Mouse (Mus musculus): ENCODE data around the gene Lbh. TPM values are rescaled to one million over a fixed set of nuclear protein-coding genes. Genes with fewer than 3 reads are reported as not detected.

Lbh gene
- polyA plus RNA-seq, 1 experiment from 2014 or later = 4.5 TPM

DNA sequence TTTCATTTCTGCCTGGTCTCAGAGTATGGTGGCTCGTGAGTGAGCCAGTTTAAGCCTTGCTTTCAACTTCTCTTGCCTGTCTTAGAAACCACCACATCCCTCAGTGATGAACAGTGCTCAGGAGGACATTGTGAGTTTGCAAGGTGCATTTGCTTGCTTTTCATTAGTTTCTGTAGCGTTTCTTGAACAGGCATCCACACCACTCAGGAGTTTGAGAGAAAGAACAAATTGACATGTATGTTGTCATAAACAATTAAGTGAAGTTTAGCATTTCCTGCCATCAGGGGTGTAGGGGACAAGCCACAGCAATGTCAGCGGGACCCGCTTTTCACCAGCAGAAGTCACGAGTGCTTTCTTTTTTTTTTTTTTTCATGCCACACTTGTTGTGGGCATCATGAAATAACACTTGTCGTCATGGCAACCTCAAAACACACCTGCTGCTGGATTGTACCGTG is 31.2 kb downstream of the Lbh start:
- WGBS = 77% methylated on average over 7 of the region's 7 CpGs
- Histone ChIP-seq H3K4me2 (no peak overlapping the region), H3K9ac (no peak overlapping the region), H3K27me3 (no peaks in the 10 kb centered on the region), H3K27ac (no peak overlapping the region), H3K9me3 (no peaks in the 10 kb centered on the region), H3K36me3 (replicated peaks) (no peaks in the 10 kb centered on the region), H3K4me3 (replicated peaks) (no peak overlapping the region), H3K4me1 (peaks cover 3% of the 10 kb centered on the region; the same call in 1 of the 2 replicates)
- ATAC-seq (ENCODE audit: low FRiP score) = no peak

- peaks cover 3% of the 10 kb centered on the region; the same call in 1 of the 2 replicates for H3K4me1 ChIP-seq
- no peak overlapping the region for H3K4me2 ChIP-seq
- no peak overlapping the region for H3K4me3 ChIP-seq (replicated peaks)
- H3K9ac ChIP-seq = no peak overlapping the region
- no peaks in the 10 kb centered on the region for H3K9me3 ChIP-seq
- ATAC-seq (ENCODE audit: low FRiP score) = no peak
- no peaks in the 10 kb centered on the region for H3K36me3 ChIP-seq (replicated peaks)
- H3K27ac ChIP-seq = no peak overlapping the region
- no peaks in the 10 kb centered on the region for H3K27me3 ChIP-seq
- WGBS = 90% methylated on average over 6 of the region's 6 CpGs
These were observed 33.2 kb downstream of the Lbh start for GRCm38 (mm10) chr17:72951331-72951730.

DNA sequence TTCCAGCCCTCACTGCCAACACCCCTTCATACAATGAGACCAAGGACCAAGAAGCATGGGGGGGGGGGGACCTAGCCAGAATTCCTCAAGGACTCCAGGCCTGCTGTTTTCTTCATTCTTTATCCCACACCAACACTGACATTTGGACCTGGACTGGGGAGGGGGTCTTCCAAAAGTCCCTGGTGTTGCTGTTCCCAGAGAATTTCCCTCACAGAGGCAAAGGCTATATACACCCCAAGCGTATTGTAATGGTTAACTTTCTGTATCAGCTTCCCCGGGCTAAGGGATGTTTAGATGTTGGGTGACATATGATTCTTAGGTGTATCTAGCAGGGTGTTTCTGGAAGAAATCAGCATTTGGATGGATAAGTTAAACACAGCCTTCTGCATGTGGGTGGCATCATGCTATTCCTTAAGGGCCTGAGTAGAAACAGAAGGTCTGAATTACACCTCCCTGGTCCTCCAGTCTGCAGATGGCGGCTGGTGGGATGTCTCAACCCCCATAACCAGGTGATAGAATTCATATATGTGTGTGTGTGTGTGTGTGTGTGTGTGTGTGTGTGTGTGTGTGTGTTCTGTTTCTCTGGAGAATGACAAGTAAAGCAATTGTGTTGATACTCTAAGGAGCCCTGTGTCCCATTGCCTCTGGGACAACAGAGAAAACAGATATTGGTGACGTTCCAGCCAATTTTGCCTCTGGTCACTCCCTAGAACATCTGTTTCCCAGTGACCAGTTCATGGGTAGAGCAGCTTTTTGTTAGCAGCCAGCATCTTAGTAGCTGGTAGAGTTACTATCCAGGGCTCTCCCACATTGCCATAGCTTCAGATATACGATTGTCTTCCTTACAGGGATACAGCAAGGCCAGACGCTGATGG is 35.9 kb downstream of the Lbh start:
- Histone ChIP-seq H3K9me3 (no peaks in the 10 kb centered on the region), H3K27me3 (no peaks in the 10 kb centered on the region), H3K27ac (no peak overlapping the region), H3K36me3 (replicated peaks) (no peaks in the 10 kb centered on the region), H3K9ac (no peak overlapping the region), H3K4me3 (replicated peaks) (no peak overlapping the region), H3K4me1 (peaks cover 3% of the 10 kb centered on the region; the same call in 1 of the 2 replicates), H3K4me2 (no peak overlapping the region)
- 88% methylated on average over 6 of the region's 6 CpGs for WGBS
- ATAC-seq (ENCODE audit: low FRiP score) = no peak

DNA sequence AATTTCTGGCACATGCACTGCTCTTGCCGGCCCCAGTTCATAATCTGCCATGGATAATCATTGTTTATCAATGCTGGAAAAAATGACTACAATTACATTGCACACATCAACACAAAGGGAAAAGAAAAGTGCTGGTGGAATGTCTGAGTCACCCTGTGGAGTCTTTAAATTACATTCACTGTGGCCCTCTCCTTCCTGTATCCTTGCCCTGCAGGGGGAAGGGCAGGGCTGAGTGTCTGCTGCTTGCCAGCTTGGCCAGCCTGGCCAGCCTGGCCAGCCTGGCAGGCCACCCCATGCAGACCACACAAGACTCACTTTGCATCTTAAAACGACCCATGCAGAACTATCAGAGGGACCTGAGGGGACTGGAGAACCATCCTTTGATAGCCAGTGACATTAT is 37.4 kb downstream of the Lbh start:
- no peak for ATAC-seq (ENCODE audit: low FRiP score)
- no peak overlapping the region for H3K4me2 ChIP-seq
- WGBS = 41% methylated on average over 2 of the region's 2 CpGs
- H3K9ac ChIP-seq = no peak overlapping the region
- H3K4me3 ChIP-seq (replicated peaks) = no peak overlapping the region
- H3K4me1 ChIP-seq = peaks cover 3% of the 10 kb centered on the region; the same call in 1 of the 2 replicates
- H3K27me3 ChIP-seq = no peaks in the 10 kb centered on the region
- no peaks in the 10 kb centered on the region for H3K9me3 ChIP-seq
- no peak overlapping the region for H3K27ac ChIP-seq
- no peaks in the 10 kb centered on the region for H3K36me3 ChIP-seq (replicated peaks)

- H3K9ac ChIP-seq = no peak overlapping the region
- no peak for ATAC-seq (ENCODE audit: low FRiP score)
- H3K36me3 ChIP-seq (replicated peaks) = no peaks in the 10 kb centered on the region
- 89% methylated on average over 6 of the region's 6 CpGs for WGBS
- no peaks in the 10 kb centered on the region for H3K9me3 ChIP-seq
- no peak overlapping the region for H3K27ac ChIP-seq
- H3K4me1 ChIP-seq = peaks cover 3% of the 10 kb centered on the region; the same call in 1 of the 2 replicates
- H3K4me3 ChIP-seq (replicated peaks) = no peak overlapping the region
- no peaks in the 10 kb centered on the region for H3K27me3 ChIP-seq
- H3K4me2 ChIP-seq = no peak overlapping the region
These were observed 38.9 kb downstream of the Lbh start for GRCm38 (mm10) chr17:72957016-72957415.

DNA sequence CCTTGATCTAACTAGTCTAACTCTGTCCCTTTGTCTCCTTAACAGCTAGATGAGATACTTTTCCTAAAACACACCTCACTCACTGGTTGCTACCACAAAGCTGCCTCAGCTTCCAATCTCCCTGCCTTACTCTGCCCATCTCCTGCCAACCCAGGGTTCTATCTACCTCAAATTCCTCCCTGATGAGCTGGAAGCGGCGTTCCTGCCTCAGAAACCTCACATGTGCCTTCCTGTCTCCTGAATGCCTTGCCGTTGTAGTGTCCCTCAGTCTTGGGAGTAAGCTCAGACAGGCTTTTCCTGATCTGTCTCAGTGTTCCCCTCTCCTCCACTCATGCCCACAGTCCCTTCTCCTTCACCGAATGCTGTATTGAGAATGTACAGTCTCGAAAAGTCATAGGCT is 40.8 kb downstream of the Lbh start:
- no peak overlapping the region for H3K4me2 ChIP-seq
- ATAC-seq (ENCODE audit: low FRiP score) = no peak
- H3K36me3 ChIP-seq (replicated peaks) = no peaks in the 10 kb centered on the region
- no peak overlapping the region for H3K27ac ChIP-seq
- no peaks in the 10 kb centered on the region for H3K9me3 ChIP-seq
- WGBS = 88% methylated on average over 5 of the region's 5 CpGs
- no peaks in the 10 kb centered on the region for H3K4me1 ChIP-seq
- no peaks in the 10 kb centered on the region for H3K27me3 ChIP-seq
- H3K4me3 ChIP-seq (replicated peaks) = no peak overlapping the region
- H3K9ac ChIP-seq = no peak overlapping the region

- Histone ChIP-seq H3K4me3 (replicated peaks) (no peak overlapping the region), H3K27me3 (no peaks in the 10 kb centered on the region), H3K4me2 (no peak overlapping the region), H3K36me3 (replicated peaks) (no peaks in the 10 kb centered on the region), H3K27ac (no peak overlapping the region), H3K9me3 (no peaks in the 10 kb centered on the region), H3K9ac (no peak overlapping the region), H3K4me1 (no peaks in the 10 kb centered on the region)
- 82% methylated on average over 5 of the region's 5 CpGs for WGBS
- no peak for ATAC-seq (ENCODE audit: low FRiP score)
These were observed 41.5 kb downstream of the Lbh start for GRCm38 (mm10) chr17:72959497-72960039.

- ATAC-seq (ENCODE audit: low FRiP score) = no peak
- Histone ChIP-seq H3K9me3 (no peaks in the 10 kb centered on the region), H3K27me3 (no peaks in the 10 kb centered on the region), H3K9ac (no peak overlapping the region), H3K27ac (no peak overlapping the region), H3K4me3 (replicated peaks) (no peak overlapping the region), H3K36me3 (replicated peaks) (no peaks in the 10 kb centered on the region), H3K4me2 (no peak overlapping the region), H3K4me1 (no peaks in the 10 kb centered on the region)
- WGBS = 91% methylated on average over 4 of the region's 4 CpGs
These were observed 42.1 kb downstream of the Lbh start for GRCm38 (mm10) chr17:72960243-72960642.

- H3K9ac ChIP-seq = no peak overlapping the region
- H3K4me1 ChIP-seq = no peaks in the 10 kb centered on the region
- 94% methylated on average over 2 of the region's 2 CpGs for WGBS
- H3K27me3 ChIP-seq = no peaks in the 10 kb centered on the region
- H3K36me3 ChIP-seq (replicated peaks) = no peaks in the 10 kb centered on the region
- no peak overlapping the region for H3K27ac ChIP-seq
- H3K4me2 ChIP-seq = no peak overlapping the region
- no peak for ATAC-seq (ENCODE audit: low FRiP score)
- no peaks in the 10 kb centered on the region for H3K9me3 ChIP-seq
- no peak overlapping the region for H3K4me3 ChIP-seq (replicated peaks)
These were observed 42.8 kb downstream of the Lbh start for GRCm38 (mm10) chr17:72960873-72961272.

DNA sequence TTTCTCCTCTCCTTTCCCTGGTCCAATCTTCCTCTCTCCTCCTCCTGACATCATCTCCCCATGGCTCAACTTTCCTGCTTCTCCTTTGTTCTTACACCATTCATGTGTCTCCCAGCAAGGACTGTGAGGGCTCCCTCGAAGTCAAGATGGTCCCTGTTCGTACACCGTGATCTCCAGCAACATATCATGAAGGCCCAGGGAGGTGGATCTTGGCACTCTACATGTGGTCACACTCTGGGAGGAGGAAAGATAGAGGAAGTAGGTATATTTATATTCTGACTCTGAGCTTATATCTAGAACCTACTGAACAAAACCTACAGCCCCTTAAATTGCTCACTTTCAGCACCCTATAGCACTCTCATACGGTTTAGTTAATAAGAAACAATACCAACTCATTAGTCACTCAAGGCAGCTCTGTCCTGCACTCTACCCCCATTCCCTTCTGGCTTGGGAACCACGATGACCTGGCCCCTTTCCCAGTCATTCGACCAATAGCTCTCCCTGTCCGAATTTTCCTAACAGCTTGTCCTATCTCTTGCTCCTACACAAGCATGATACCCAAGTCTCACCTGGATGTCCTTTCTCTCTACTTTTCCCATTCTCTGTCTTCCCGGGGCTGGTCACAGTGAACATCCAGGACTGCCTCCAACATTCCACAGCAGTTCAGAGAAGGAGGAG is 44.0 kb downstream of the Lbh start:
- H3K4me2 ChIP-seq = no peak overlapping the region
- no peaks in the 10 kb centered on the region for H3K36me3 ChIP-seq (replicated peaks)
- no peak for ATAC-seq (ENCODE audit: low FRiP score)
- 94% methylated on average over 8 of the region's 8 CpGs for WGBS
- no peaks in the 10 kb centered on the region for H3K9me3 ChIP-seq
- H3K4me1 ChIP-seq = no peaks in the 10 kb centered on the region
- no peak overlapping the region for H3K27ac ChIP-seq
- no peak overlapping the region for H3K9ac ChIP-seq
- H3K27me3 ChIP-seq = no peaks in the 10 kb centered on the region
- H3K4me3 ChIP-seq (replicated peaks) = no peak overlapping the region

- Histone ChIP-seq H3K9me3 (no peaks in the 10 kb centered on the region), H3K4me1 (no peaks in the 10 kb centered on the region), H3K27ac (no peak overlapping the region), H3K9ac (no peak overlapping the region), H3K27me3 (no peaks in the 10 kb centered on the region), H3K4me3 (replicated peaks) (no peak overlapping the region), H3K36me3 (replicated peaks) (no peaks in the 10 kb centered on the region), H3K4me2 (no peak overlapping the region)
- ATAC-seq (ENCODE audit: low FRiP score) = no peak
- 85% methylated on average over 5 of the region's 5 CpGs for WGBS
These were observed 47.6 kb downstream of the Lbh start for GRCm38 (mm10) chr17:72965687-72966086.

DNA sequence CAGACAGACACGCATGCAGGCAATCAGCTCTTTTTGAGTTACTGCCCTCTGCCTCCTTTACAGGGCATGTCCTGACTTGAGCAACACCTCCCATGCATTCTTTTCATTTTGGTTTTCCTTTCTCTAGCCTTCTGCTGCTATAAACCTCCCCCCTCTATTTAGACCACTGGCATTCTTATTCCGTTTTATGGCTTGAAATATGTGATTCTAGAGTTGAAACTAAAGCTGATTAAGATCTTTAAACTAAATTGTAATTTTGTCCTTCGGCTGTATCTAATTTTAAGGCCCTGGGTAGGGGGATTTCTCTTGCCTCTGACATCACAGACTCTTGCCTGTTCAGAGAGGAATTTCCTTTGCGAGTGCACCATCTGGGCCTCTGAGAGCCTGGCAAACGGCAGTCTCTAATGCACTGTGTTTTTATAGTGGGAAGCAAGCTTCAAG is 48.0 kb downstream of the Lbh start:
- ATAC-seq (ENCODE audit: low FRiP score) = no peak
- Histone ChIP-seq H3K27me3 (no peaks in the 10 kb centered on the region), H3K27ac (no peak overlapping the region), H3K9ac (no peak overlapping the region), H3K4me3 (replicated peaks) (no peak overlapping the region), H3K4me1 (no peaks in the 10 kb centered on the region), H3K4me2 (no peak overlapping the region), H3K9me3 (no peaks in the 10 kb centered on the region), H3K36me3 (replicated peaks) (no peaks in the 10 kb centered on the region)
- 54% methylated on average over 5 of the region's 5 CpGs for WGBS

Data from forebrain, embryonic 12.5 days (tissue).